Mouse (Mus musculus): ENCODE measurements at regions not wholly inside any gene's neighbourhood (a gene's known extent, or its start where the extent isn't known, plus 50 kb on each side); places are given as distances from the start of the nearest gene placed in this dataset.

DNA sequence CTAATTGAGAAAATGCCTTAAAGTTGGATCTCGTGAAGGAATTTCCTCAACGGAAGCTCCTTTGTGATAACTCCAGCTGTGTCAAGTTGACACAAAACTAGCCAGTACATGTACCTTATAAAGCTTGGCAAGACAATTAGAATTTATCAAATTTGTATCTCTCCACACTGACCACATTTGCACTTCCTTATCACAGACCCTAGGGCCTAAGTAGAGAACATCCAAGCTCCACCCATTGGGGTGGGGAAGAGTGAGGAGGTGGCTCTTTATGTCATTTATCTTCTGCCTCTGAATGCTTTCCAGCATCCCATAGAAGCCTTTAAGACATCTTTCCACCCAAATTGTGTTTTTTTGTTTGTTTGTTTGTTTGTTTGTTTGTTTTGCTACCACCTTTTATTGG is 146.8 kb downstream of the Cd55b start:
- H3K4me1 ChIP-seq: no peaks in the 10 kb centered on the region
- no peak for ATAC-seq (ENCODE audit: insufficient number of reproducible peaks, insufficient read depth, low FRiP score, low TSS enrichment)
- no peaks in the 10 kb centered on the region for H3K9me3 ChIP-seq
- no peak overlapping the region for H3K4me2 ChIP-seq (replicated peaks)
- no peak overlapping the region for H3K9ac ChIP-seq
- no peaks in the 10 kb centered on the region for H3K36me3 ChIP-seq
- no peak overlapping the region for H3K27ac ChIP-seq
- no peak overlapping the region for H3K4me3 ChIP-seq
- WGBS: 73% methylated on average over 2 of the region's 2 CpGs
- no peaks in the 10 kb centered on the region for H3K27me3 ChIP-seq

DNA sequence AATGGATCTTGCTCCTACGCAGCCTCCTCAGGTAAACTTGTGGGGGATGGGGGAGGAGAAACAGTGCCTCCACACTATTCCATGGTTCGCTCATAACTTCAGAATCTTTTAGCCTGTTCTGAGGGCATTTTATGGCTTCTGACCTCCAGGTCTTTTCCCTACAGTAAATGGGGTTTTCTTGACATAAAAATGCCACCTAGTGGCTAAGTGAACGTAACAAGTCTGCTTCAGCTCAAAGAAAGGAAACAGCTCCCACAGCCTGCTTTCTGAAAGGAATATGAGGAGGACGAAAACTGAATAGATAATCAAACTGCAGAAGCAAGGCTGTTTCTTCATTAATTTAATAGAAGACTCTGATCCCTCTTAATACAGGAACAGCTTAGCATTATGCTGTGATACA is 148.3 kb downstream of the Cd55b start:
- H3K4me3 ChIP-seq: no peak overlapping the region
- H3K4me2 ChIP-seq (replicated peaks): no peak overlapping the region
- no peaks in the 10 kb centered on the region for H3K36me3 ChIP-seq
- no peak overlapping the region for H3K9ac ChIP-seq
- 52% methylated on average over 4 of the region's 4 CpGs for WGBS
- no peak for ATAC-seq (ENCODE audit: insufficient number of reproducible peaks, insufficient read depth, low FRiP score, low TSS enrichment)
- no peaks in the 10 kb centered on the region for H3K4me1 ChIP-seq
- H3K27ac ChIP-seq: no peak overlapping the region
- no peaks in the 10 kb centered on the region for H3K9me3 ChIP-seq
- H3K27me3 ChIP-seq: no peaks in the 10 kb centered on the region

DNA sequence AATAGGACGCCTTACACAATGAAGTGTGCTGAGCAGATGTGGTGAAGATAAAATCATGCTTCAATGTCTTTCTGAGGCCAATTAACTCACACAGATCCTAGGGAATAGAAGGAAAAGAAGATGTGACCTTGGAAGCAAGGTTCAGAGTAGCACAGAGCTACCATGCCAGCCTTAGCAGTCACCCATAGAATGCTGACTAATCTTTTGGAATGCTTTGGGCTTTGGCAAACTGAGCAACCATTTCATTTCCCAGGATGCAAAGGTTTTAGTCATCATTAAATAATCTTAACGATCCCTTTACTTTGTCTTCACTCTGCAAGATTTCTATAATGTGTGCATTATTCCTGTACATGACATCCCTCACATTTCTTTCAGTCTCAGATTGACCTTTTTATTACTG is 152.4 kb downstream of the Cd55b start:
- Histone ChIP-seq H3K9me3 (no peaks in the 10 kb centered on the region), H3K9ac (no peak overlapping the region), H3K4me3 (no peak overlapping the region), H3K4me2 (replicated peaks) (no peak overlapping the region), H3K36me3 (no peaks in the 10 kb centered on the region), H3K27ac (no peak overlapping the region), H3K4me1 (no peaks in the 10 kb centered on the region), H3K27me3 (no peaks in the 10 kb centered on the region)
- WGBS: 81% methylated on average over 2 of the region's 2 CpGs
- ATAC-seq (ENCODE audit: insufficient number of reproducible peaks, insufficient read depth, low FRiP score, low TSS enrichment): no peak

Measured in embryonic facial prominence, embryonic 12.5 days (tissue).